Mouse (Mus musculus) cerebellum, postnatal 4 days (tissue): Measurements from ENCODE around the gene Slc35g2.

Experiments used
- DNase-seq, 2 experiments: peaks; one replicate each; pipeline ENCODE4 v3.0.0; 2022; ENCODE audit warnings: low spot score in 2 of 2, mixed read lengths in 1 of 2

Slc35g2 gene

GRCm38 (mm10) chr9:100570626-100571233 lies at the start of gene Slc35g2:
TSS of gene Slc35g2 (minus strand) at chr9:100571090.
- peak; percentile 51 to 69 for DNase-seq

GRCm38 (mm10) chr9:100616947-100617346 lies 46.1 kb upstream of the Slc35g2 start:
- DNase-seq = peak in 1 of 2 experiments; percentile 43

GRCm38 (mm10) chr9:100613501-100614071 lies 42.7 kb upstream of the Slc35g2 start:
- no peak for DNase-seq

GRCm38 (mm10) chr9:100605985-100606554 lies 35.2 kb upstream of the Slc35g2 start:
- DNase-seq = peak in 1 of 2 experiments; percentile 12

- DNase-seq = no peak
These were observed 34.6 kb upstream of the Slc35g2 start for GRCm38 (mm10) chr9:100605522-100605921.

DNA sequence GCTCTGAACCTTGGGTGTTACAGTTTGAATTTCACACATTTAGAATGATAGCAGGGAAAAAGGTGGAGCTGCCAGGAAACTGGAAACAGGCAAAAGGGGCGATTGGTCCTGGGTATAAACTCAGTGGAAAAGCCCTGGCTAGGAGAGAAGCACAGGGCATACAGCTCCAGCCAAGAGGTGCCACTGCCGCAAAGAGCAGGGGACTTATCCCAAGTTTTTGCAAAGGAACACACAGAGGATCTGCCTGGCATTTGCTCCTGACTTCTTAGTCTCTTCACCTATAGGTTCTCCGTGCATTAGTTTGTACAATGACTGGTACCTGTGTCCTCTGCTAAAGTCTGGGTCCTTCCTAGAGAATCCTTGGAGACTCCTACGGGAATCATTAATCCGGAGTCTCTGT lies 32.3 kb upstream of the Slc35g2 start:
- DNase-seq = no peak

GRCm38 (mm10) chr9:100602130-100602529 lies 31.2 kb upstream of the Slc35g2 start:
- no peak for DNase-seq

- DNase-seq = no peak
These were observed 29.0 kb upstream of the Slc35g2 start for GRCm38 (mm10) chr9:100599761-100600328.

DNA sequence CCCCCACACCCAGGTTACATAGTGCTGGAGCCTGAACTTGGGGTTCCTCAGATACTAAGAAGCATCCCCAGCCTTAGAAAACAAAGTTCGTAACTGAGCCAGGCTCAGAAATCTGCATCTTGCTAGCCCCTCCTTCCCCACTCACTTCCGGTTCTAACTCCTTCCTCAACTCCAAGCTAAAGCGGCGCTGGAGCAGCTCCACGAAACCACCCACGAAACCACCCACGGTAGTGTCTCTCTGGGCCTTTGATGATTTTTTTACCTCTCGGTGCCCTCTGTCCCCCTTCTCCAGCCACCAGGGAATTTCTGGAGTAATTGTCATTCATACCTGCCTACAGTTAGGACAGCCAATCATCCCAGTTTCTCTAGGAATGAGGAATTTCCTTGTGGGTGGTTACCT lies 26.7 kb upstream of the Slc35g2 start, which contains the start of gene Stag1:
Gene Stag1, plus strand, starts transcription at position 253 of the 400 bp plus-strand sequence.
- no peak for DNase-seq

GRCm38 (mm10) chr9:100596317-100596716 lies 25.4 kb upstream of the Slc35g2 start:
- no peak for DNase-seq

- DNase-seq = no peak
These were observed 19.6 kb upstream of the Slc35g2 start for GRCm38 (mm10) chr9:100590462-100590861.

DNA sequence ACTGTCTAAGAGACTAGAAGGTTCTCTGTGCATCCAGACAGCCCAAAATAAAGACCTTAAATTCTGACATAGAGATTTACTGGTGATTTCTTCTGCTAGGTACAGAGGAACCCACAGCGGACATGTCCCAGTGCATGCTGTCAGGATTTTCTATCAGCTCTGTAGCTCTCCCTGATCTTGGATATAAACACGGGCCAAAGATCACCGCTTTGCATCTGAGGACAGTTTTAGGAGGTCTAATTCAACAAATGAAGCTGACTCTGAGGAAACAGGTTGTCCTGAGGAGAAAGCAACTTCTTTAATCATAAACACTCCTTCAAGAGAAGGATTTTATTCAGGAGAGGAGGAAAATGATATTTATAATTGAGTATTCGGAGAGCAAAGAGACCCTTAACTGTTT lies 13.1 kb upstream of the Slc35g2 start:
- no peak for DNase-seq

- no peak for DNase-seq
These were observed 12.1 kb upstream of the Slc35g2 start for GRCm38 (mm10) chr9:100582883-100583575.

DNA sequence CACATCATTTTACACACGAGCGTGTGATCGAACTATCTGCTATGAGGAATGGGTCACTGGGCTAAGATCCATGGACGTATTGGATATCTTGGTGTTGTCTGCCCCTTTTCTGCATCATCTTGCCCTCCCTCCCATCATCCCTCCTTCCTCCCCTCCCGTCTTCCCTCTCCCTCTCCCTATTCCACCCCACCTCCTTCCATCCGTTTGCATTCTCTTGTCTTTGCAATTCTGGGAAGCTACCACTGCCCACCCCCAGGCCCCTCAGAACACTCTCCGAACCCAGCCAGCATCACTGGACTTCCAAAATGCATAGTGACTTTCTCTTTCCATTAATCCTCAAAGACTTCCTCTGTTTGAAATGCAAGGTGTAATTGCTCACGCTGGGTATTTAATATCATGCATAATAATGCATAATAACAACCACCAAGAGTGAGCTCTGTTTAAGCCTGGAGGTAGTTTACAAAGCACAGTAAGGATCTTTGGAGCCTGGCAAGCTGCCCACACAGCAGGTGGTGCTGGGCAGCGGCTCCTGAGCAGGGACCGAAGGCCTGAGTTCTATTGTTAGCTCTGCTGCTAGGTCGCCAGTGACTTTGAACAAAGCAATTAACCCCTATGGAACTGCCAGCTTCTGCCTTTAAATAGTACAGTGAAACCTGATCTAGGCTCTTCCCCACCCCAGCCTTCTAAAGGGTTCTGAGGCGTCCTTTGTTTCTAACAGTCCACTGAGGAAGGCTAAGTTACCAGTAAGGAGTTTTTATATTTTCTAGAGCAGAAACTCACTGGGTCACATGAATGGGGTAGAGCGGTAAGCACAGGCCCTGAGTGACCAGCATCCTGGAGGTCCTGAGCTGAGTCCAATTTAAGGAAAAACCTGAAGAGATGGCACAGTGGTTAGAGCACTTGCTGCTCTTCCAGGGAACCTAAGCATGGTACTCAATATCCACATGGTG lies 10.9 kb upstream of the Slc35g2 start:
- peak in 1 of 2 experiments; percentile 42 for DNase-seq

- DNase-seq = no peak
These were observed 9.4 kb upstream of the Slc35g2 start for GRCm38 (mm10) chr9:100580196-100580740.

- no peak for DNase-seq
These were observed 3.1 kb upstream of the Slc35g2 start for GRCm38 (mm10) chr9:100573942-100574341.

DNA sequence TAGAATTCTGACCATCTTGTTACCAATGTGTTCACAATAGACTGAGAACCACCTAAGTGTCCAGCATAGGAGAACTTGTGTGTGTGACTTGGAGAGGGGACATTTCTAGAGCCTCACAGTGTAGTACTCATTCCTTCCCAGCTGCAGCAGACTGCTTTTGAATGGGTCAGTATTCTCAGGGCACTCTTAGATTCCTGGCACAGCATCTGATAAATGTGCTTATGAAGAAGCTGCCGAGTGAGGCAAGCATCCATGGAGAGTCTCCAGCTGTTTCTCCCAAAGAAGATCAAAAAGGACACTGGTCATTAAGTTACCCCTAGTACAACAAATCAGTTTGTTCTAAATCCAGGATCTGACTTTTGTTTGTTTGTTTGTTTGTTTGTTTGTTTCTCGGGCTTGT lies 2.4 kb upstream of the Slc35g2 start:
- no peak for DNase-seq

GRCm38 (mm10) chr9:100571511-100571910 lies 621 bp upstream of the Slc35g2 start:
- DNase-seq = no peak

DNA sequence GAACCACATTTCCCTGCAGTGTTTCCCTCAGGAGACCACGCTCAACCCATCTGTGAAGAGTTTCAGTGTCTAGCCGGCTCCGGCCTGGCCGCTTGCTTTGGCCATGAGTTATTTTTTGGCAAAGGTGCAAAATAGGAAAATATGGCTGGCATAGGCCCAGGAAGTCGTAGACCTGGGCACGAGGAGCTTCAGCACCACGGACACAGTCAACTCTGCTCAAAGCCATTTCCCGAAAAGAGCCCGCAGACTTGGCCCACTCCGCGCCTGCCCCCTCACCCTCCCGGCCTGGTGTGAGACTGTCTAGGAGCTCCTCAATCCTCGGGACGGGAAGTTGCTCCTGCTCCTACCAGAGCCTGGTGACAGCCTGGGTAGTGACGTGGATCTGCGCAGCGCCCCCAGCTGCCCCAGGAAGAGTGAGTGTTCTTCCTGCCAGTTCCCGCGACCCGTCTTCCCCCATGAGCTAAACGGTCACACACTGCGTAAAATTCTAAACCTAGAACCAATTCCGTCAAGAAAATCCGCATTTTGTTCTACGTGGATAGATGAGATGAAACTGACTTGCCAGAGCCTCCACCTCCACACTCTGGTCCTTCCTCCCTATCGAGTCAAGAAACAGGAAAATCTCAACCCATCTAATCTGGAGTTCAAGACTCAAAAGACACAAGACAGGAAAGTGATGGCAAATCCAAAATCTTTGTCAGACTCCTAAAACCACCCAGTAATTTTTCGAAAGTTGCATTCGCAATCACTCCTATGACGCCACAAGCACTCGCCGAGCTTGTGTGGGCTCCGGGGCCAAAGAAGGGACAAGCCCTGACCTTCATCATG lies 878 bp downstream of the Slc35g2 start:
- DNase-seq = peak in 1 of 2 experiments; percentile 59
